Mouse (Mus musculus) lung, adult 18-20 months (tissue): ENCODE measurements around the gene Fanci.

Experiments
- DNase-seq, 2 experiments: peaks; one replicate each; pipeline ENCODE4 v3.0.0; 2022; ENCODE audit warnings: mixed read lengths in 2 of 2

Fanci gene

GRCm38 (mm10) chr7:79391883-79392649 is at the start of gene Fanci:
TSS of gene Fanci (plus strand) at chr7:79391929.
- peak; percentile 91 to 93 for DNase-seq

- DNase-seq = peak; percentile 41 to 70
Observed at GRCm38 (mm10) chr7:79345902-79346301, 45.8 kb upstream of the Fanci start.

- DNase-seq = no peak
Observed at GRCm38 (mm10) chr7:79346555-79347075, 45.1 kb upstream of the Fanci start.

GRCm38 (mm10) chr7:79347108-79347813 is 44.5 kb upstream of the Fanci start:
- no peak for DNase-seq

- no peak for DNase-seq
Observed at GRCm38 (mm10) chr7:79348816-79349215, 42.9 kb upstream of the Fanci start.

GRCm38 (mm10) chr7:79349738-79350386 is 41.9 kb upstream of the Fanci start:
- DNase-seq = peak; percentile 54 to 67

GRCm38 (mm10) chr7:79358350-79359182 is 33.2 kb upstream of the Fanci start:
- peak in 1 of 2 experiments; percentile 20 for DNase-seq

GRCm38 (mm10) chr7:79359183-79359435 is 32.6 kb upstream of the Fanci start:
- no peak for DNase-seq

- DNase-seq = no peak
Observed at GRCm38 (mm10) chr7:79360056-79360455, 31.7 kb upstream of the Fanci start.

GRCm38 (mm10) chr7:79362208-79362607 is 29.5 kb upstream of the Fanci start:
- no peak for DNase-seq

GRCm38 (mm10) chr7:79362830-79363229 is 28.9 kb upstream of the Fanci start:
- DNase-seq = peak in 1 of 2 experiments; percentile 14

- DNase-seq = peak; percentile 79 to 87
Observed at GRCm38 (mm10) chr7:79363370-79364043, 28.2 kb upstream of the Fanci start.

- DNase-seq = no peak
Observed at GRCm38 (mm10) chr7:79368664-79369063, 23.1 kb upstream of the Fanci start.

- DNase-seq = no peak
Observed at GRCm38 (mm10) chr7:79369416-79369815, 22.3 kb upstream of the Fanci start.

- peak; percentile 69 to 80 for DNase-seq
Observed at GRCm38 (mm10) chr7:79371321-79371879, 20.3 kb upstream of the Fanci start.

GRCm38 (mm10) chr7:79374017-79374416 is 17.7 kb upstream of the Fanci start:
- no peak for DNase-seq

GRCm38 (mm10) chr7:79375594-79375993 is 16.1 kb upstream of the Fanci start:
- no peak for DNase-seq

- DNase-seq = peak; percentile 58 to 71
Observed at GRCm38 (mm10) chr7:79376516-79377275, 15.0 kb upstream of the Fanci start.

- no peak for DNase-seq
Observed at GRCm38 (mm10) chr7:79386422-79387133, 5.2 kb upstream of the Fanci start, which contains the start of gene Rlbp1. TSS of gene Rlbp1 (minus strand) at chr7:79387048.

- DNase-seq = no peak
Observed at GRCm38 (mm10) chr7:79387140-79387539, 4.6 kb upstream of the Fanci start.
